Mouse (Mus musculus) forebrain, embryonic 11.5 days (tissue): ENCODE measurements at regions not wholly inside any gene's neighbourhood (a gene's known extent, or its start where the extent isn't known, plus 50 kb on each side); places are given as distances from the start of the nearest gene placed in this dataset.
A peak's percentile ranks its signal among the peaks of the same experiment; 100 is the strongest.

Source experiments
- ATAC-seq: fragments of 200-750 bp; cut with Nextera tagmentation; replicated peaks from 2 replicates; pipeline ENCODE4 v1.8.0; 2017; ENCODE audit warnings: moderate TSS enrichment; ENCODE audit not compliant: low FRiP score
- DNase-seq: peaks from one replicate; pipeline ENCODE4 v3.0.0-alpha.2; 2017; ENCODE audit warnings: low spot score
- H3K27ac ChIP-seq: fragments of 300-500 bp; sonication (generic); 2 replicates; pipeline ENCODE4 v1.5.1; 2014; ENCODE audit warnings: low read depth, low read length
- H3K27me3 ChIP-seq: fragments of 300-500 bp; sonication (generic); 2 replicates; pipeline ENCODE4 v1.6.1; 2014; ENCODE audit warnings: mild to moderate bottlenecking, low read length, mixed read lengths; ENCODE audit not compliant: control insufficient read depth, insufficient read depth
- H3K36me3 ChIP-seq: fragments of 300-500 bp; sonication (generic); 2 replicates; pipeline ENCODE4 v1.6.1; 2014; ENCODE audit warnings: mild to moderate bottlenecking, low read length, moderate library complexity, mixed read lengths; ENCODE audit not compliant: control insufficient read depth, insufficient read depth
- H3K4me1 ChIP-seq: fragments of 300-500 bp; sonication (generic); replicated peaks from 2 replicates; pipeline ENCODE4 v1.6.1; 2014; ENCODE audit warnings: low read length, mixed read lengths; ENCODE audit not compliant: control insufficient read depth, insufficient read depth
- H3K4me2 ChIP-seq: fragments of 300-500 bp; sonication (generic); 2 replicates; pipeline ENCODE4 v1.6.1; 2014; ENCODE audit warnings: low read depth, mild to moderate bottlenecking, low read length, moderate library complexity, mixed read lengths; ENCODE audit not compliant: severe bottlenecking
- H3K4me3 ChIP-seq: fragments of 300-500 bp; sonication (generic); 2 replicates; pipeline ENCODE4 v1.5.1; 2014; ENCODE audit warnings: low read depth, low read length
- H3K9ac ChIP-seq: fragments of 300-500 bp; sonication (generic); 2 replicates; pipeline ENCODE4 v1.6.1; 2014; ENCODE audit warnings: low read length
- H3K9me3 ChIP-seq: fragments of 300-500 bp; sonication (generic); 2 replicates; pipeline ENCODE4 v1.6.1; 2016; ENCODE audit warnings: low read length, mixed read lengths; ENCODE audit not compliant: control insufficient read depth
- WGBS: fragments of 180-500 bp; shearing (Covaris S2); extraction: QIAGEN DNeasy Blood & Tissue Kit; methylation state at CpG from one replicate; pipeline ENCODE4 v1.1.7; 2014; 5-methylcytosine and 5-hydroxymethylcytosine counted together

- DNase-seq: no peak
- no peak for ATAC-seq
- H3K36me3 ChIP-seq: no peaks in the 10 kb centered on the region
- H3K4me3 ChIP-seq: no peak overlapping the region
- H3K27me3 ChIP-seq: no peaks in the 10 kb centered on the region
- no peaks in the 10 kb centered on the region for H3K9me3 ChIP-seq
- 83% methylated on average over 2 of the region's 2 CpGs for WGBS
- H3K9ac ChIP-seq: no peak overlapping the region
- H3K4me1 ChIP-seq: no peaks in the 10 kb centered on the region
- H3K4me2 ChIP-seq: no peak overlapping the region
- H3K27ac ChIP-seq: no peak overlapping the region
Observed at GRCm38 (mm10) chr13:82317203-82317580, 534.3 kb downstream of the Cetn3 start.

GRCm38 (mm10) chr13:82318395-82318794, 535.5 kb downstream of the Cetn3 start:
- Histone ChIP-seq H3K36me3 (no peaks in the 10 kb centered on the region), H3K27ac (no peak overlapping the region), H3K9me3 (no peaks in the 10 kb centered on the region), H3K4me1 (no peaks in the 10 kb centered on the region), H3K4me2 (no peak overlapping the region), H3K27me3 (no peaks in the 10 kb centered on the region), H3K4me3 (no peak overlapping the region), H3K9ac (no peak overlapping the region)
- 79% methylated on average over 3 of the region's 3 CpGs for WGBS
- ATAC-seq (no peak), DNase-seq (no peak)

- H3K4me3 ChIP-seq: no peak overlapping the region
- ATAC-seq (no peak), DNase-seq (no peak)
- H3K9ac ChIP-seq: no peak overlapping the region
- H3K4me2 ChIP-seq: no peak overlapping the region
- no peaks in the 10 kb centered on the region for H3K27me3 ChIP-seq
- no peaks in the 10 kb centered on the region for H3K9me3 ChIP-seq
- WGBS: 93% methylated on average over 2 of the region's 2 CpGs
- no peaks in the 10 kb centered on the region for H3K4me1 ChIP-seq
- H3K36me3 ChIP-seq: no peaks in the 10 kb centered on the region
- no peak overlapping the region for H3K27ac ChIP-seq
Observed at GRCm38 (mm10) chr13:82354355-82354754, 571.5 kb downstream of the Cetn3 start.

- no peak for ATAC-seq
- Histone ChIP-seq H3K4me2 (no peak overlapping the region), H3K9me3 (no peaks in the 10 kb centered on the region), H3K9ac (no peak overlapping the region), H3K36me3 (no peaks in the 10 kb centered on the region), H3K27me3 (no peaks in the 10 kb centered on the region), H3K27ac (no peak overlapping the region), H3K4me3 (no peak overlapping the region), H3K4me1 (no peaks in the 10 kb centered on the region)
- no peak for DNase-seq
Observed at GRCm38 (mm10) chr13:82355296-82355695, 572.4 kb downstream of the Cetn3 start.

DNA sequence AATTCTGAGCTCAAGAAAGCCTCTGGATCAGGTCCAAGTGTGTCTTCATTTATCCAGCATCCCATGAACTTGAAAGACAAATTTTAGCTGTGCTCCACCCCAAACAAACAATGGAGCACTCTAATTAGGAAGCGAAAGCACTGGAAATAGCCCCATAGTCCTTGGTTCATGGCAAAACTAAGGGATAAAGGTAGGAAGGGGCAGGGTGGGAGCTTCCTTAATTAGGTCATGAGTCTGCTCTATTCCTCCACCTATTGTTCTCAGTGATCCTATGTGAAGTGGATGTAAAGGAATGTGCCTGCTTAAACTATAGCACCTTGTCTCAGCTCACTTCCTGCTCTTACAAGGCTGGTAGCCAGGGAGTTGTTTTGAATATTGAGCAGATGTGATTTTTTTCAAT, 576.6 kb downstream of the Cetn3 start:
- DNase-seq (no peak), ATAC-seq (peak; percentile 67)
- H3K27me3 ChIP-seq: no peaks in the 10 kb centered on the region
- no peak overlapping the region for H3K4me2 ChIP-seq
- no peak overlapping the region for H3K4me3 ChIP-seq
- no peak overlapping the region for H3K27ac ChIP-seq
- H3K9me3 ChIP-seq: no peaks in the 10 kb centered on the region
- H3K36me3 ChIP-seq: no peaks in the 10 kb centered on the region
- 56% methylated on average over 1 of the region's 1 CpGs for WGBS
- H3K4me1 ChIP-seq: no peaks in the 10 kb centered on the region
- H3K9ac ChIP-seq: no peak overlapping the region

GRCm38 (mm10) chr13:82360711-82361110, 577.8 kb downstream of the Cetn3 start:
- no peaks in the 10 kb centered on the region for H3K36me3 ChIP-seq
- DNase-seq (no peak), ATAC-seq (no peak)
- no peak overlapping the region for H3K9ac ChIP-seq
- H3K4me2 ChIP-seq: no peak overlapping the region
- H3K27me3 ChIP-seq: no peaks in the 10 kb centered on the region
- WGBS: 22% methylated on average over 1 of the region's 1 CpGs
- no peaks in the 10 kb centered on the region for H3K9me3 ChIP-seq
- H3K4me1 ChIP-seq: no peaks in the 10 kb centered on the region
- no peak overlapping the region for H3K4me3 ChIP-seq
- H3K27ac ChIP-seq: no peak overlapping the region

GRCm38 (mm10) chr13:82361379-82361778, 578.5 kb downstream of the Cetn3 start:
- no peak overlapping the region for H3K4me2 ChIP-seq
- ATAC-seq (no peak), DNase-seq (no peak)
- WGBS: 76% methylated on average over 4 of the region's 4 CpGs
- no peaks in the 10 kb centered on the region for H3K9me3 ChIP-seq
- no peak overlapping the region for H3K27ac ChIP-seq
- no peak overlapping the region for H3K4me3 ChIP-seq
- no peak overlapping the region for H3K9ac ChIP-seq
- no peaks in the 10 kb centered on the region for H3K36me3 ChIP-seq
- no peaks in the 10 kb centered on the region for H3K4me1 ChIP-seq
- H3K27me3 ChIP-seq: no peaks in the 10 kb centered on the region

GRCm38 (mm10) chr13:82366768-82367167, 583.9 kb downstream of the Cetn3 start:
- H3K4me2 ChIP-seq: no peak overlapping the region
- H3K4me1 ChIP-seq: no peaks in the 10 kb centered on the region
- no peak overlapping the region for H3K9ac ChIP-seq
- H3K4me3 ChIP-seq: no peak overlapping the region
- no peaks in the 10 kb centered on the region for H3K27me3 ChIP-seq
- DNase-seq (no peak), ATAC-seq (no peak)
- H3K36me3 ChIP-seq: no peaks in the 10 kb centered on the region
- no peak overlapping the region for H3K27ac ChIP-seq
- H3K9me3 ChIP-seq: no peaks in the 10 kb centered on the region

DNA sequence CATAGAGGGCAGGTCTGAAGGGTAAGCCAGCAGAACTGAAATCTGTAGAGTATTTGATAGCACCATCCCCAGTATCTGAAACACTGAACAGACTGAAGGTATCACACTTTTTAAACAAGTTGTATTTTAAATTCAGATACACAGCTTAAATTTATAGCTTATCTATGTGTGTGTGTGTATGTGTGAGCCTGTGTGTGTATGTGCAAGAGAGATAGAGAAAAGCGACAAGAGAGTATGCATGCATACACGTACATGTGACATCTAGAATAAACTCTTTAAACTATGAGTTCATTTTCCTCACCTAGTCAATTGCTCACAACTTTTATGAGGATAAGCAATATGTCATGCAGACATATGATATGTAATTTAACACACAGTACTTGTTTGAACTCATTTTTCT, 588.7 kb downstream of the Cetn3 start:
- H3K4me1 ChIP-seq: no peaks in the 10 kb centered on the region
- no peak overlapping the region for H3K9ac ChIP-seq
- no peak for ATAC-seq
- no peak for DNase-seq
- H3K36me3 ChIP-seq: no peaks in the 10 kb centered on the region
- no peaks in the 10 kb centered on the region for H3K27me3 ChIP-seq
- no peak overlapping the region for H3K4me2 ChIP-seq
- no peak overlapping the region for H3K27ac ChIP-seq
- 94% methylated on average over 2 of the region's 2 CpGs for WGBS
- H3K9me3 ChIP-seq: no peaks in the 10 kb centered on the region
- H3K4me3 ChIP-seq: no peak overlapping the region
